Mouse (Mus musculus): ENCODE measurements around the gene Fdps.

DNA sequence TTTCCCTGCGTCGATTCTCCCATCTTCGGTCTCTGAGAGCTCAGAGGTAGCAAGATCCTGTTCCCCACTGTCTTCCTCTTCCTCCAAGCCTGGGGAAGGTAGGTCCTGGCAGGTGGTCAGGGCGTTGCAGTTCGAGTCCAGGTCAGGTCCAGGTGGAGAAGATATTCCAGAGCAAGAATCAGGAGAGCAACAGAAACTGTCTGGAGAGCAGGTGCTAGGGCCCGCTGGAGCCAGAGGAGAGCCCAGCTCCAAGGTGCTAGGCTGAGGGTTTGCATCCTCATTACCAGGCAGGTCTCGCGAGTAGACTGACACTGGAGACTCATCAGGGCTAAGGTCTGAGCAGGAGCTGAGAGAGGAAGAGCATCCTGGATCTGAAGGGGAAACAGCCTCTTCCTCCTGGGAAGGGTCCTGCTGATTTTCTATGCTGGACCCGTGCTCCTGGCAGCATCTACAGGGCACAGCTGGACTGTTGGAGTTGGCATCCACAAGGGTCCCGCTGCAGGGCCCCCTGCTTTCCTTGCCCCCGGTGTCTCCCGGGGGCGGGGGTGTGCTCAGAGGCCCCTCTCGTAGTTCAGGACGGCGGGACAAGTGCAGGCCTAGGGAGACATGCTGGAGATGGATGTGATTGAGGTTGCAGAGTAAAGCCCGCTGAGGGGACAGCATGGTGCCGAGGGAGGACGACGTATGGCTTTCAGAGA lies 9.8 kb downstream of the Fdps start:
- no peak for TF ChIP-seq CTCF (IDR thresholded peaks at IDR 0.05; ENCODE audit: low read depth)
- no peak for TF ChIP-seq EP300 (IDR thresholded peaks at IDR 0.05; ENCODE audit: low read depth)

Data from heart, postnatal 0 days (tissue).